Mouse (Mus musculus) lung, postnatal 0 days (tissue): ENCODE data around the gene Mast1.

ENCODE experiments used
- CTCF ChIP-seq: IDR thresholded peaks from 2 replicates; pipeline ENCODE4 v1.5.1; 2016; ENCODE audit warnings: antibody characterized with exemption, mild to moderate bottlenecking
- EP300 ChIP-seq: IDR thresholded peaks from 2 replicates; pipeline ENCODE4 v1.6.1; 2016; ENCODE audit warnings: antibody characterized with exemption, mild to moderate bottlenecking, control low read depth

- no peak for TF ChIP-seq EP300
- no peak for TF ChIP-seq CTCF
Measured at GRCm38 (mm10) chr8:84933767-84934559, 3.2 kb downstream of the Mast1 start.
